Mouse (Mus musculus): ENCODE results near the gene Lrrn4. TPM values are rescaled to one million over a fixed set of nuclear protein-coding genes. Genes with fewer than 3 reads are reported as not detected.
A peak's percentile ranks its signal among the peaks of the same experiment; 100 is the strongest.

Lrrn4 gene
- total RNA-seq, 2 experiments from 2014 or later = 0.18 to 0.20 TPM

DNA sequence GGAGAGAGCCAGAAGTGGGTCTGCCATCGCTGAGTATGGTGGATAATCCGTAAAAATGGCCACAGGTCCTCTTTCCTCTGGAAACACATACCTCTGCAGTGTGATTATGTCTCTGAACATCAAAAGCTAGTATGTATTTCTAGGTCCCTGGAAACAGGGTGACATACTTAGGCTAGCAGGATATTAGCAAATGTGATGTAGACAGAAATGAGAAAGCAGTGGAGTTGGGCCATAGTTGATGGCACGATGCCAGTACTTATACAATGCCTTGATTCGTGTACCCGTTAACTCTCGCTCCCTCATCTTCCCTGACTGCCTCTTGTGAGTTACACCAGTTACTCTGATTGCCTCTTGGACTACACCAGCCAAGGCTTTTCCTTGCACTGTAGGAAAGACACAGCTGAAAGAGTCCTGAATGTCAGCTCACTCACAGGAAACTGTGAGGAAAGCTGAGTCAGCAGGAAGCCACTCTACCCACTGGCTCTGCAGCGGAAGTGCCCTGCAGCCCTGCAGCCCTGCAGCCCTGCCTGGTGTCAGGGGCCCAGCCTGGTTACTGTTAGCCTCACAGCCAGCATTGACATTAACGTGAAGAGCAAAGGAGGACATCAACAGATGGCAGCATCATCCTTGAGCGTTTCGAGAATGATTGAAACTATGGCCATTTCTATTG lies 6.9 kb downstream of the Lrrn4 start:
- intact Hi-C loops (cut with DNase I) = no loop called here

DNA sequence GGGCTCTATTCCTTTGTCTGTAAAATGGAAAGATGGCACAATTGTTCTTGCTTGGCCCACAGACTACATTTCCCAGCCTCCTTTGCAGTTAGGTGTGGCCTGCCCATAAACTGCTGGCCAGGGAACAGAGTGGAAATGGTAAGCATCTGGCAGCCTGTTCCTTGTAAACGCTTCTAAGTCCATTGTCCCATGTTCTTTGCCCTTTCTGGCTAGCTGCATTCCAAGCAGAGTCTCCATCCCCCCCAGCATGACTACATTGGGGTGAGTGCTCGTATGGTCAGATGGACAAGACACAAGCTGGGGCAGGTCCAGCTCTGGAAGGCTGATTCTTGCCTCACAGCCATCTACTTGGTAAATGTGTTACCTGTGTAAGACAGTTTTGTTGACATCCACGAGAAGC lies 9.0 kb downstream of the Lrrn4 start:
- intact Hi-C loops (cut with DNase I) = no loop called here

More for the DNA sequence above, 6.9 kb downstream of the Lrrn4 start:
- DNase-seq (ENCODE audit: low spot score in 2 of 2) = no peak

DNA sequence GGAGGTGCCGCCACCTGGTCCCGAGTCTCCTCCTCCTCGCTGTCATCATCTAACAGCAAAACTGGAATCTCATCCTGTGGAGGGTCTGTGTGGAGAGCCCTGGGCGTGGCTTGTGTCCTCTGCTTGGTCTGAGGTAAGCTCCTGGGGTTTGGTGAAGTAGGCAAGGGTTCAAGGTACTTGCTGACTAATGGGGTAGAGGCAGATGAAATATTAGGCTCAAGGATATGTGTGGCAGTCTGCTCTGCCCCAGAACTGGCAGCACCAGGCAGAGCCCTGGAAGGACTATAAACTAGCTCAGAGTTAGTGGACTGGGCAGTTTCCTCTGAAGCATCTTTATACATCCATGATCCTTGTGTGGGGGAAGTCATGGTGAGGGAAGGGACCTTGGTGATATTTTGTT lies 10.4 kb downstream of the Lrrn4 start:
- intact Hi-C loops (cut with DNase I) = no loop called here
- no peak for DNase-seq (ENCODE audit: low spot score in 2 of 2)

More for the DNA sequence above, 9.0 kb downstream of the Lrrn4 start:
- DNase-seq (ENCODE audit: low spot score in 2 of 2) = no peak

DNA sequence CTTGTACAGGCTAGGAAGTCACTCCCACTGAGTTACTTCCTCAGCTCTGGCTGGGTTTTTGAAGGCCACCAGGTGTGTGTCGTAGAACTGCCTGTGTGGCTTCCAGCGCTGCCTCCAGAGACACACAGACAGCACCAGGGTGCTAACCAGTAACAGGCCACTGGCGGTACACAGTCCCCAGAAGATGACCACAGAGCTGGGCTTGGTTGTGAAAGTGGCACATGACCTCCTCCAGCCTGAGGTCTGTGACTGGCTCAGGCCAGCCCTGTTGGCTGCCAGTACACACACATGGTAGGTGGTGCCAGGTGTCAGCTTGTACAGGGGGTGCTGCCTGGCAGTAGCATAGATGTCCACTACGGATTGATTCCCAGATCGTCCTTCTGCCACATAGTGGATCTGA lies 11.0 kb downstream of the Lrrn4 start:
- intact Hi-C loops (cut with DNase I) = no loop called here
- DNase-seq (ENCODE audit: low spot score in 2 of 2) = no peak

DNA sequence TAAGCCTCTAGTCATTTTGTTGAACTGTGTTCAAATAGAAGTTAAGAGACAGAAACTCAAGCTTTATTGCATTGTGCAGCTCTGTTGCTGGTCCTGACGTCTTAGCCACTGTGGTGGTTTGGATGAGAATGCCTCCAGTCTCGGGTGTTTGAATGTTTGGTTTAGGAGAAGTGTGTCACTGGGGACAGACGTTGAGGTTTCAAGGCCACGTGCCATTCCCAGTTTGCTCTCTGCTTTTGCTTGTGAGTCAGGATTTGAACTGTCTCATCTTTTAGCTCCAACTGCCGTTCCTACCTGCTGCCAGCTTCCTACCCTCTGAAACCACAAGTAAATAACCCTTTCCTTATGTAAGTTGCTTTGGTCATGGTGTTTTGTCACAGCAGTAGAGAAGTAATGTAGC lies 13.2 kb downstream of the Lrrn4 start:
- DNase-seq (ENCODE audit: low spot score in 2 of 2) = no peak
- intact Hi-C loops (cut with DNase I) = no loop called here

DNA sequence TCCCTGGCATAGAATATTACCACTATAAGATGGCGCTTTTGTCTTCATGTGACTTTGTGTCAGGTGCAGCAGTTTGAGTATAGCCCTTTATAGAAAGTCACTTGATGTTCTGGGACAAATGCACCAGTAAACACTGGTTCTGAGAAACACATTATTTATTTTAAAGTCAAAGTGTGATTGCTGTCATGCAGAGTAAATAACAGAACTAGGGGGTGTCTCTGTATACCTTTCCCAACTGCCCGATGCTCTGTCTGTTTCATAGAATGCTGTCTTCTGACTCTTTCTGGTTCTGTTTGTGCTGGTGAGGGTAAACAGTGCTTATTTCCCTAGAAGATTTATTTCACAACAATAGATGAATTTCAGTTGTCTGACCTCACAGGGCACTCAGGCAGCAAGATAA lies 17.4 kb downstream of the Lrrn4 start:
- DNase-seq (ENCODE audit: low spot score in 2 of 2) = no peak
- intact Hi-C loops (cut with DNase I) = no loop called here

DNA sequence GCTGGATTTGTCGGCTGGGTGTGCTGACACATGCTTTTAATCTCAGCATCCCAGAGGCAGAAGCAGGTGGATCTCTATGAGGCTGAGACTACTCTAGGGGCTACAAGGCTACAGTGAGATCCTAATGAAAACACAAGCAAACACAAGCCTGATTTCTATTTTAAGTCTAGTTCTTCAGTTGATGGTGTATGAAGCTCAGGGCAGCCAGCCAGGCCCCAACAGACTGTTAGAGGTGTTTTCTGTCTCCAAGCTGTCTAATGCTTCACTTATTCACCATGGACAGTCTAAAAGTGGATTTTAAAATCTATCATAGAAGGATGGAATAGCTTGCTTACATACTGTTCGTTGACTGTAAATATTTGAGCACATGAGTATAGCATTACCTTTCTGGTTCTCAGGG lies 19.2 kb downstream of the Lrrn4 start:
- DNase-seq (ENCODE audit: low spot score in 2 of 2) = no peak

DNA sequence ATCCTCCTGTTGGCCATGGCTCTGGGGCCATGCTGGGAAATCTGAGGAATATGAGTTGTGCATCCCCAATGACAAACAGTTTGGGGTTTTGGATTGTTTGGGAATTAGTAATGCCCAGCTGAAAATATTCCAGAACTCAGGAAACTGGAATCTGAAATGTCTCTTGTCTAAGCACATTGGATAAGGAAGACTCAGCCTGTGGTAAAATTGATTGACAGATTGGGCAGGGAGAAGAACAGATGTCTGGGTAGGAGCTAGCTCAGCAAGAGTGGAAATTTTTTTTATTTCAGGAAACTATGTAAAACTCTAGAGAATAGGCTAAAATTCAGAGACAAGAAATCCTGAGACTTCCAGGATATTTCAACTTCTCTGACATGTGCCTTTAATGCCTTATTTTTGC lies 20.3 kb downstream of the Lrrn4 start:
- intact Hi-C loops (cut with DNase I) = no loop called here
- DNase-seq (ENCODE audit: low spot score in 2 of 2) = no peak

More for the DNA sequence above, 19.2 kb downstream of the Lrrn4 start:
- intact Hi-C loops (cut with DNase I) = no loop called here

DNA sequence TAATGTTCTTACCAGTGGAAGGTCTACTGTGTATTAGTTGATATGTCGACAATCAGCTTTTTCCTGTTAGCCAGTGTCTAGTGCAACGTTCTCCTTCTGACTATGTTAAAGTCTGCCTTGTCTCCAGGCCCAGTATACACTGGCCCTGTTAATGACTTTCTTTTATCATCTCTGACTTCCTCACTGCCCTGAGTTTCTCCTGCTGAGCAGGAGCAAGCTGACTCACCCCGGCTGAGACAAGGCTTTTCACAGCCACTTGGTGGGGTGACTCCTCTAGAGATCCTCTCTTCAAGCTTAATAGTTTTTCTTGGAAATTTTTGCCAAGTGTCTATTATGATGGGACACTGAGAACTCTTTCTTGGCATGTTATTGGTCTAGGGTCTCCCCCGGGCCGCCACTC lies 24.4 kb downstream of the Lrrn4 start:
- DNase-seq (ENCODE audit: low spot score in 2 of 2) = no peak

DNA sequence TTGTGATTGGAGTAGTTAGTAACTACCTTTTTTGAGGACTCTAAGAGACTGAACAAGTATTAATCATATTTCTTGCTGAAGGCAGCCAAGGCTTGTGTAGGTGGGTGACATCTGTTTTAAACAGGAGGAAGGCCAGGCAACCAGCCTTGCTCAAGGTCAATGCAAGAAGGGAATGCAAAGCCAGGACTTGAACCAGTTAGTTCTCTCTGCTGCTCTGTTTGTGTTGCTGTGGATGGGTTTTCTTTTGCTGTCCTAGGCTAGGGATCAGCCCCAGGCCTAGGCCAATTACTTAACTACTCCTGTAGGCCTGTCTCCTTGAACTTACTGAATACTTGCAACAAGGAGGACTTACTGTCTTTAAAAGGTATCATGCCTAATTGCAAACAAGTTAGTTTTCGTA lies 27.6 kb downstream of the Lrrn4 start:
- intact Hi-C loops (cut with DNase I) = no loop called here
- no peak for DNase-seq (ENCODE audit: low spot score in 2 of 2)

More for the DNA sequence above, 24.4 kb downstream of the Lrrn4 start:
- intact Hi-C loops (cut with DNase I) = no loop called here

DNA sequence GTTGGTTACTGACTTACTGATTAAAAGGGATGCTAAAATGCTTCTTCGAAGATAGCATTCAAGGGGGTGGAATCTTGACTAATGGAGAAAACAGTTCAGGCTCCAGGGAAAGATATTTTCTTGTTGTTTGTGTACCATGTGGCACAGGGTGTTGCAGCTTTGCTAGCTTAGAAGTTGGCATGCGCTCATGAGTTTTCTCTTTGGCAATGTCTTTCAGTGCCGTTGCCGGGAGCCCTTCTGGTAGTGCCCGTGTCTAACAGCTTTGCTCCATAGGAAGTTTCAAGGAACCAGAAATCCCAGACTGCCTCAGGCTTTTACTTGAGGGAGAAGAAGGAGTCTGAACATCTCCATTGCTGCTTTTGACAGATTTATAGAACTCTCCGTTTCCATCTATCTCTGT lies 31.6 kb downstream of the Lrrn4 start:
- intact Hi-C loops (cut with DNase I) = no loop called here
- DNase-seq (ENCODE audit: low spot score in 2 of 2) = no peak

DNA sequence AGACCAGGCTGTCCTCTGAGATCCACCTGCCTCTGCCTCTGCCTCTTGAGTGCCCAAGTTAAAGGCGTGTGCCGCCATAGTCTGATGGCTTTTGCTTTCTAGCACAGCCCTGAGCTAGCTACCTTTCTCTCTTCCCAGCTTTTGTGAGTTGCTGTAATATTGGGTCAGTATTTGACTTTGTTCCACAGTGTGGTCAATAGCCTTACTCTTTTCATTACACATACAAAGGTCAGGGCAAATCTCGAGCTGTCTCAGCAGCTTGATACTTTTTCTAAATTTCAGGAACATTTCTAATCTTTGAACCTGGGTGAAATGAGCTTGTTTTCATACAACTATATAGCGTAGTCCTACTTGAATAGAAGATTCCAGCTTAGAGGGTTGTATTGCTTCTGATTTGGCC lies 32.3 kb downstream of the Lrrn4 start:
- intact Hi-C loops (cut with DNase I) = no loop called here
- DNase-seq (ENCODE audit: low spot score in 2 of 2) = no peak

DNA sequence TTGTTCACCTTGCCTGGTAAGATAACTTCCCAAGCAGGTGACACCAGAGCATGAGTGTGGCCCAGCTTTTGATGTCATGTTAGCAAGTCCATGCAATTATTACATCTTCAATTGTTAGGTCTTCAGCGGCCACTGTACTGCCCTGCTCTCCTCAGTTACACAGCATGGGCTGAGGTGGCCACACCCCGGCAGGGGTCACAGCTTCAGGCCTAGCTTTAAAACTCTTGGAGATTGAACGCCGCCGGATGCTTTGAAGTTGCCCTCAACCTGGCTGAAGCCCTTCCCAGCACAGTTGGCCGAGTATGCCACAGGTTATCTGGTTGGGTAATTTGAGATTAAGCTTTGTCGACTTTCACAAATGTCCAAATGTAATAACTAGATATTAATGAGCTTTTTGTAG lies 33.1 kb downstream of the Lrrn4 start:
- intact Hi-C loops (cut with DNase I) = loop anchor here (1.0 kb wide), 1 partner anchor 56 kb away; no protein-coding TSS in a partner anchor
- DNase-seq (ENCODE audit: low spot score in 2 of 2) = no peak

DNA sequence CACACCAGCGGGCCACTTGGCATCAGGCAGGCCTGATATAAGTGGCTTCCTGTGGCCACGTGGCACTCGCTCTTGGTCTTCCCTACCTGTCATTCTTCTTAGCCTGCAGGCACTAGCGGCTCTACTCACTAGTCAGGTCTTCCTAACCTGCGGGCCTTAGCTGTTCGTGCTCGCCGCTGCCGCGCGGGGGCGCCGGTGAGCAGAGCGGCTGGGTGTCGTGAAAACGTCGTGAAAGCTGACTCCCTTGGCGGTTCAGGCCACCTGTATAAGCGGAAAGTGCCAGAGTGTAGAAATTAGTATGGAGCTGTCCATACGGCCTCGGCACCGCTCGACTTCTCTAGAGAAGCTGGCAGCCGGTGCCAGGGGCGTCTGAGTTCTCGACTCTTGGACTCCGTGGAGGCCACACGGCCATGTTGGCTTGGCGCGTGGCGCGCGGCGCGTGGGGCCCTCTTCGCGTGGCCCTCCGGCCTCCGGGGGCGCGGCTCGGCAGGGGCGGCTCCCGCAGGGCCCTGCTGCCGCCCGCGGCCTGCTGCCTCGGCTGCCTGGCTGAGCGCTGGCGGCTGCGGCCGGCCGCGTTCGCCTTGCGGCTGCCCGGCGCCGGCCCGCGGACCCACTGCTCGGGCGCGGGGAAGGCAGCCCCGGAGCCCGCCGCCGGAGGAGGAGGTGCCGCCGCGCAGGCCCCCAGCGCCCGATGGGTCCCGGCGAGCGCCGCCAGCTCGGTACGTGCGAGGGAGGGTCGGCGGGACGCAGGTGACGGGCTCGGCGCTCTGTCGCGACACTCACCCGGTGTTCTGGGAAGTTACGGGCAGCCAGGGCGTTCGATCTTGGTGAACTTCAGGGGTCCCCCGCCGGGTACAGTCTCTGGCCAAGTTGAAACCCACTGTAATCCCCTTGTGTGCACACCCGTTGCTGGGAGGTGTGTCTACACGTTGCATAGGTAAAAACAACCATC lies 34.0 kb downstream of the Lrrn4 start, which contains the start of gene Crls1:
TSS of gene Crls1 (plus strand) at position 260 of the 952 bp plus-strand sequence.
- intact Hi-C loops (cut with DNase I) = loop anchor here (1.0 kb wide), 1 partner anchor 57 kb away; no protein-coding TSS in a partner anchor
- peak; percentile 97 to 98 for DNase-seq (ENCODE audit: low spot score in 2 of 2)

DNA sequence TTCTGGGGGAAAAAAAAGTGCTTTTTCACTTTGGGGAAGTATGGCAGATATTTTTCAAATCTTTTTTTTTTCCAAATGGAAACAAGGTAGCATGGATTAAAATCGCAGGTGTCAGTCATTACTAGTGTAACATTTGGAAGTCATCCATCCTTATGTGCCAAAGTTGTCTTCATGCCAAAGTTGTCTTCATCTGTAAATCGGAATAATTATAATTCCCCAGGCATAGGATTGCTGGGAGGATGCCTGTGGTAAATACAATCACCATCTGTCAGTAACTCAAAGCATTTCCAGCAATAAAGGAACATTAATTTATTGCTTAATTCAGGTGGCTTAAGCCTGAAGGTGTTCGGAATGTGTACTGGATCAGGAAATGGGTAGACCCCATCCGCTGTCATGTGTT lies 39.6 kb downstream of the Lrrn4 start:
- no peak for DNase-seq (ENCODE audit: low spot score in 2 of 2)
- intact Hi-C loops (cut with DNase I) = no loop called here

Other genes with a start within 250 kb of the Lrrn4 start
- gene Shld1, start 194.0 kb downstream of the Lrrn4 start, total RNA-seq (2021) = 10 to 100 TPM; 10.2 to 10.9 TPM
- gene Chgb, start 99.6 kb downstream of the Lrrn4 start, total RNA-seq (2021) = 100 to 1,000 TPM; 267 to 280 TPM
- 10 to 100 TPM; 27.1 to 31.8 TPM for gene Trmt6, start 64.8 kb downstream of the Lrrn4 start, total RNA-seq (2021)
- gene Mcm8, start 64.8 kb downstream of the Lrrn4 start, total RNA-seq (2021) = 1 to 10 TPM; 4.7 to 5.2 TPM
- 10 to 100 TPM; 27.5 to 30.3 TPM for gene Crls1, start 34.2 kb downstream of the Lrrn4 start, total RNA-seq (2021)
- 1 to 10 TPM in 1 of 2 experiments, under 1 TPM in 1; 0.84 to 1.7 TPM for gene Fermt1, start 65.0 kb upstream of the Lrrn4 start, total RNA-seq (2021)

Measured in left cerebral cortex, postnatal 36 days (tissue).